Comparison of ENCODE assay signal across 8 mouse cellular contexts in the genomic region with DNA sequence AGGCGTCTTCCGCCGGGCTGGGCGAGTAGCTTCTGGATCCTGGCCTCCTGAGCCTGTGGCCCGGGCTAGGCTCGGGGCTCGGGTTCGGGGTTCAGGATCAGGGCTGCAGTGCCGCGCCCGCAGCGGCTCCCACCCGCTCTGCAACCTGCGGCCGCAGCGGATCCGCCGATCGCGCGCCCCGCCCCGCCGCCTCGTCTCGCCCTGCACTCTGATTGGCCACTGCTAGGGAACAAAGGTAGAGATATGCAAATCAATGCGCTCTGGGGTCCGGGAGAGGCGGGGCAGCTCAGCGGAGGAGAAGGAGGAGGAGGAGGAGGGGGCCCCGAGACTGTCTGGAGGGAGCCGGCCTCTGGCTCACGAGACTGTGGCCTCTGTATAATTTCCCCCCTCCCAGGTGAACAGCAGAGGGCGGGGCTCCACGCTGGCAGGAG. TPM values are rescaled to one million over a fixed set of nuclear protein-coding genes. Genes with fewer than 3 reads are reported as not detected.
DNase-seq lines count a peak whose midpoint lies in the region; ATAC-seq lines count a peak whose summit lies in the region.

A gene (minus strand): TSS at position 153 of the 431 bp plus-strand sequence.

- no peaks in the 10 kb centered on the region for H3K9me3 ChIP-seq in hindbrain, embryonic 14.5 days (ENCODE audit: control insufficient read depth, low read length)

- DNase-seq in R1 (ENCODE audit: low read depth, low spot score): peak; percentile 96
- DNase-seq in cerebellum, postnatal 25 days: peak; percentile 95 to 96
- DNase-seq in frontal cortex, postnatal 36 days (ENCODE audit: low spot score in 2 of 2): peak; percentile 92 to 93
- DNase-seq in hindbrain, embryonic 14.5 days (ENCODE audit: low spot score): peak; percentile 90
- DNase-seq in layer of hippocampus, postnatal 25 days (ENCODE audit: extremely low spot score in 1 of 2, low spot score in 1 of 2): peak; percentile 76 to 82
- DNase-seq in lung, postnatal 14 days: peak; percentile 87
- DNase-seq in ovary, postnatal 36 days (ENCODE audit: low spot score): peak; percentile 84
- DNase-seq in thymus, postnatal 25 days: peak; percentile 96

- peak within 1 kb of the TSS; percentile 98 for H3K9ac ChIP-seq in hindbrain, embryonic 14.5 days

- no peaks in the 10 kb centered on the region for H3K36me3 ChIP-seq in hindbrain, embryonic 14.5 days (replicated peaks; ENCODE audit: control insufficient read depth, insufficient read depth)

- H3K4me1 ChIP-seq in hindbrain, embryonic 14.5 days (replicated peaks; ENCODE audit: control insufficient read depth, insufficient read depth, low read length): peaks cover 19% of the 10 kb centered on the region; the same call in 1 of the 2 replicates

- H3K4me3 ChIP-seq in hindbrain, embryonic 14.5 days (replicated peaks; ENCODE audit: low read length): peak within 1 kb of the TSS; percentile 81

- H3K27me3 ChIP-seq in hindbrain, embryonic 14.5 days (ENCODE audit: control insufficient read depth, insufficient read depth, low read length): no peaks in the 10 kb centered on the region

- 0% methylated on average over 31 of the region's 35 CpGs for WGBS in hindbrain, embryonic 14.5 days

- H3K27ac ChIP-seq in hindbrain, embryonic 14.5 days: peak within 1 kb of the TSS; percentile 96

- peak; percentile 98 for ATAC-seq in hindbrain, embryonic 14.5 days (ENCODE audit: low FRiP score)

- peak within 1 kb of the TSS; percentile 76 for H3K4me2 ChIP-seq in hindbrain, embryonic 14.5 days (replicated peaks)

RNA-seq across cellular contexts. Expression of the gene that starts here (rescaled TPM):
- polyA plus RNA-seq in hindbrain, embryonic 14.5 days (2014; fragmentation: Nextera tagmentation; extraction: Ambion mirVana): 348 and 382 TPM in 2 replicates
- 100 to 1,000 TPM; 286 to 292 TPM for total RNA-seq in layer of hippocampus, postnatal 25 days (2021)

Comparison
In these comparisons a context has a peak if more than half of its experiments do, and no peak if none do; other contexts are left out.
1. Peak in every context shown above with its lines: DNase-seq, ATAC-seq, H3K4me3 ChIP-seq and H3K27ac ChIP-seq.